Mouse (Mus musculus) kidney, embryonic 14.5 days (tissue): ENCODE results near the gene B3gnt4. TPM values are rescaled to one million over a fixed set of nuclear protein-coding genes. Genes with fewer than 3 reads are reported as not detected.

Experiments
- ATAC-seq: fragments of 200-750 bp; cut with Nextera tagmentation; 2 replicates; pipeline ENCODE4 v1.8.0; 2017; ENCODE audit warnings: moderate number of reproducible peaks, mild to moderate bottlenecking, moderate TSS enrichment, moderate library complexity; ENCODE audit not compliant: low FRiP score, low TSS enrichment
- H3K27ac ChIP-seq: fragments of 300-500 bp; sonication (generic); 2 replicates; pipeline ENCODE4 v1.5.1; 2014; ENCODE audit warnings: low read depth, mild to moderate bottlenecking, low read length, moderate library complexity, mixed read lengths
- H3K27me3 ChIP-seq: fragments of 300-500 bp; sonication (generic); 2 replicates; pipeline ENCODE4 v1.6.1; 2014; ENCODE audit warnings: mild to moderate bottlenecking, low read length; ENCODE audit not compliant: control insufficient read depth, insufficient read depth
- H3K36me3 ChIP-seq: fragments of 300-500 bp; sonication (generic); 2 replicates; pipeline ENCODE4 v1.6.1; 2014; ENCODE audit warnings: low read length, mixed read lengths; ENCODE audit not compliant: control insufficient read depth, insufficient read depth
- H3K4me1 ChIP-seq: fragments of 300-500 bp; sonication (generic); 2 replicates; pipeline ENCODE4 v1.6.1; 2014; ENCODE audit warnings: low read length, mixed read lengths; ENCODE audit not compliant: control insufficient read depth, insufficient read depth
- H3K4me2 ChIP-seq: fragments of 300-500 bp; sonication (generic); replicated peaks from 2 replicates; pipeline ENCODE4 v1.6.1; 2014; ENCODE audit warnings: low read depth, mild to moderate bottlenecking, low read length
- H3K4me3 ChIP-seq: fragments of 300-500 bp; sonication (generic); 2 replicates; pipeline ENCODE4 v1.5.1; 2014; ENCODE audit warnings: mild to moderate bottlenecking, low read length
- H3K9ac ChIP-seq: fragments of 300-500 bp; sonication (generic); 2 replicates; pipeline ENCODE4 v1.6.1; 2014; ENCODE audit warnings: low read depth, mild to moderate bottlenecking, low read length, moderate library complexity
- H3K9me3 ChIP-seq: fragments of 300-500 bp; sonication (generic); 2 replicates; pipeline ENCODE4 v1.6.1; 2016; ENCODE audit warnings: low read length; ENCODE audit not compliant: control insufficient read depth
- WGBS: fragments of 180-500 bp; shearing (Covaris S2); extraction: QIAGEN DNeasy Blood & Tissue Kit; methylation state at CpG from one replicate; pipeline ENCODE4 v1.1.7; 2014; 5-methylcytosine and 5-hydroxymethylcytosine counted together
- polyA plus RNA-seq: library from polyadenylated mRNA; unstranded; fragments of >200 nt; fragmentation: Nextera tagmentation; extraction: Ambion mirVana; gene quantifications from 2 replicates; pipeline ENCODE4 v1.2.1, GENCODE M21; 2014

The B3gnt4 gene
- polyA plus RNA-seq = 1.0 TPM in 1 of 2 replicates, not detected in the other

GRCm38 (mm10) chr5:123510160-123510559 is at the start of gene B3gnt4:
Gene B3gnt4, plus strand, starts transcription at chr5:123510460.
- Histone ChIP-seq H3K4me1 (no peaks in the 10 kb centered on the region), H3K4me3 (no peak within 1 kb of the TSS), H3K27ac (no peak within 1 kb of the TSS), H3K36me3 (peaks cover 4% of the 10 kb centered on the region; the same call in 1 of the 2 replicates), H3K9me3 (no peaks in the 10 kb centered on the region), H3K27me3 (peaks cover 13% of the 10 kb centered on the region), H3K4me2 (no peak within 1 kb of the TSS), H3K9ac (no peak within 1 kb of the TSS)
- WGBS = 83% methylated on average over 5 of the region's 5 CpGs
- no peak for ATAC-seq

GRCm38 (mm10) chr5:123461420-123461819 is 48.8 kb upstream of the B3gnt4 start:
- WGBS = 65% methylated on average over 5 of the region's 5 CpGs
- no peaks in the 10 kb centered on the region for H3K27me3 ChIP-seq

DNA sequence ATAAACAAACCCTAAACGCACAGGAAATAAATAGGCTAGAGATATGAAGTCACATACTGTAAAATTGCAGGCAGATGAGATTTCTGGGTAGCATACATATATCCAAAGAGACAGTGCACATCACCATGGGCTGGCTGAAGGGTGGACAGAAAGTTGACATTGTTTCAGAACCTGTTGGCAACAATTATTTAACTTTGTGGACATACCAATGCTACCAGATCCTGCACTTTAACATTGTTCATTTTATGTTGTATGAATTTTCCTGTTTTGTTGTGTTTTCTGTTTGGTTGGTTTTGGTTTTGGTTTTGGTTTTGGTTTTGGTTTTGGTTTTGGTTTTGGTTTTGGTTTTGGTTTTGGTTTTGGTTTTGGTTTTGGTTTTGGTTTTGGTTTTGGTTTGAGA is 45.6 kb upstream of the B3gnt4 start:
- 74% methylated on average over 1 of the region's 1 CpGs for WGBS
- Histone ChIP-seq H3K9me3 (no peaks in the 10 kb centered on the region), H3K36me3 (no peaks in the 10 kb centered on the region), H3K9ac (no peak overlapping the region), H3K4me3 (no peak overlapping the region), H3K4me2 (no peak overlapping the region), H3K27me3 (no peaks in the 10 kb centered on the region), H3K4me1 (no peaks in the 10 kb centered on the region), H3K27ac (no peak overlapping the region)
- ATAC-seq = no peak

More at GRCm38 (mm10) chr5:123461420-123461819, 48.8 kb upstream of the B3gnt4 start:
- Histone ChIP-seq H3K9ac (no peak overlapping the region), H3K4me2 (no peak overlapping the region), H3K4me3 (no peak overlapping the region), H3K9me3 (no peaks in the 10 kb centered on the region), H3K4me1 (no peaks in the 10 kb centered on the region), H3K36me3 (peaks cover 6% of the 10 kb centered on the region; the same call in 1 of the 2 replicates), H3K27ac (no peak overlapping the region)
- no peak for ATAC-seq

DNA sequence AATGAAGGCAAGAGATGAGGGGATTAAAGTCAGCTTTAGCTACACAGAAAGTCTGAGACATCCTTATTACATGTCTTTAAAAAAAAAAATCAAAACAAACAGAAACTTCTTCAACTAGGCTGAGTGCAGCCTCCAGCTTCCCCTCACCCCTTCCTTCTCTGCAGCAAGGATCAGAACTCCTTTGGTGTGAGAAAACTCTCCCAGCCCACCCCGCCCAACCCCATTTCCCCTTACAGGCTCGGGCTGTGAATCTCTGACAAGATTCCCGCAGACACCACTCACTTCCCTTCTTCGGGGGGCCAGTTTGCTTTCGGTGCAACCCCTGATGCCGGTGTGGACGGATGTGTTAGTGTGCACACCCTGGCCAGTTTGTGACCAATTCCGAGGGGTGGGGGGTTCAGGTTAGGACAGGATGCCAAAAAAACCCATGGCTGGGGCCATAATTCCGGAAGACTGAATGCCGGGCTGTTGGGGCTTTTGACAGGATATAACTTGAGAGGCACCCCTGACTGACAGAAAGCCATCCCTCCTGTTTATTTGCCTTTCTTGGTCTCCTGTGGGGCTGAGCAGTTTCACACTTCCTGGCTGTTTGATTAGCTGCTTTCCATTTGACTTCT is 39.4 kb upstream of the B3gnt4 start:
- no peak overlapping the region for H3K27ac ChIP-seq
- 7% methylated on average over 10 of the region's 10 CpGs for WGBS

DNA sequence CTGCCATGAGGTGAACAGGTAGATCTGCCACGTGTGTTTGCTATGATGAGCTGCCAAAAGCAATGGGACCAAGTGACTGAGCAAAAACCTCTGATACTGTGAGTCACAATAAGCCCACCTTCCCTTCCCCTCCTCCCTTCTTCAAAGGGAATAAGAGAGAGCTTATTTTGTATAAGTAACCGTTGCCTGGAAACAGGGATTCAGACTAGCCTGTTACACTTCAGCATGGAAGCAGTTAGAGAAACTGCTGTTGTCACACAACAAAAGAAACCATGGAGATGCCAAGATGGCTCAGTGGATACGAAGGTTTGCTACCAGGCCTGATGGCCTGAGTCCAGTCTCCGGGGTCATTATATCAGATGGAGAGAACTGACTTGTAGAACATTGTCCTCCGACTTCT is 36.4 kb upstream of the B3gnt4 start:
- WGBS = 88% methylated on average over 5 of the region's 5 CpGs

More for the DNA sequence above, 39.4 kb upstream of the B3gnt4 start:
- Histone ChIP-seq H3K4me2 (peak overlapping the region; percentile 33), H3K27me3 (no peaks in the 10 kb centered on the region), H3K9me3 (no peaks in the 10 kb centered on the region), H3K4me3 (no peak overlapping the region; the same call in 1 of the 2 replicates), H3K9ac (no peak overlapping the region), H3K4me1 (peaks cover 5% of the 10 kb centered on the region; the same call in 1 of the 2 replicates), H3K36me3 (no peaks in the 10 kb centered on the region)
- ATAC-seq = no peak

DNA sequence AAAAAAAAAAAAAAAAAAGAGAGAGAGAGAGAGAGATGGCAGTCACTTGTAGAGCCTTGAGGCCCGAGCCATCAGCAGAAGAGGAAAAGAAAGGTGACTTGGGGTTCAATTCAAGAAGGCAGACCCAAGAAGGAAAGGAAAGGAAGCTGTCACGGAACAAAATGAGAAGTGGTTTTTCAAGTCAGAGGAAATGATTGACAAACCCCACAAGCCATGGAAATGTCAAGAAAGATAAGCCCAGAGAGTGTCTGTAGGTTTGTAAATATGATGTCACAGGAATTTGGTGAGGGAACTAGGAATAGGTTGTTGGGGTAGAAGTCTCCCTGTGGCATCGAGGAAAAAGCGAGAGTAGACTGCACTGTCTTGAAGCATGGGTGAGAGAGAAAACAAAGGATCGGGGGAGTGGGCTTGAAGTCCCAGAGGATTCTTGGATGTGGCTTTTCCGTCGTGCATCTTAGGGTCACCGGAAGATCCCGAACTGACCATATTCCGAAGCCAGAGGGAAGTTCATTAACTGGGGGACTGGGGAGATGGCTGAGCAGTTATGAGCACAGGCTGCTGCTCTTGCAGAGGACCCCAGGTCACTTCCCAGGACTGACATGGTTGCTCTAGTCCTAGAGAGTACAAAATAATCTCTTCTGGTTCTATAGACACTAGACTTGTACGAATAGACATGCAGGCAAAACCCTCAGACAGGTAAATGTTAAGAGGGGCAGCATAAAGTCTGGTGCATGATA is 22.4 kb upstream of the B3gnt4 start:
- 83% methylated on average over 11 of the region's 11 CpGs for WGBS

More for the DNA sequence above, 36.4 kb upstream of the B3gnt4 start:
- no peaks in the 10 kb centered on the region for H3K9me3 ChIP-seq
- no peak overlapping the region for H3K4me2 ChIP-seq
- no peak overlapping the region for H3K4me3 ChIP-seq
- no peaks in the 10 kb centered on the region for H3K36me3 ChIP-seq
- H3K27ac ChIP-seq = no peak overlapping the region
- no peak overlapping the region for H3K9ac ChIP-seq
- peaks cover 5% of the 10 kb centered on the region; the same call in 1 of the 2 replicates for H3K4me1 ChIP-seq
- ATAC-seq = no peak
- H3K27me3 ChIP-seq = no peaks in the 10 kb centered on the region

GRCm38 (mm10) chr5:123489112-123489785 is 21.0 kb upstream of the B3gnt4 start, which contains the start of the genes Lrrc43 and Il31:
Gene Lrrc43, plus strand, starts transcription at chr5:123489305.
Gene Il31, minus strand, starts transcription at chr5:123489489.
- H3K9me3 ChIP-seq = no peaks in the 10 kb centered on the region
- no peak within 1 kb of the TSS for H3K27ac ChIP-seq
- H3K36me3 ChIP-seq = no peaks in the 10 kb centered on the region
- no peak within 1 kb of the TSS for H3K4me3 ChIP-seq
- H3K9ac ChIP-seq = peak within 1 kb of the TSS; percentile 18; the same call in 1 of the 2 replicates
- H3K27me3 ChIP-seq = no peaks in the 10 kb centered on the region
- H3K4me1 ChIP-seq = 0 out of 2 replicates have a peak, but pooled peaks cover 4% of the 10 kb centered on the region
- peak; percentile 55 for ATAC-seq
- H3K4me2 ChIP-seq = peak within 1 kb of the TSS; percentile 39
- 10% methylated on average over 25 of the region's 25 CpGs for WGBS

More for the DNA sequence above, 22.4 kb upstream of the B3gnt4 start:
- Histone ChIP-seq H3K27ac (no peak overlapping the region), H3K27me3 (no peaks in the 10 kb centered on the region), H3K9ac (no peak overlapping the region), H3K4me3 (no peak overlapping the region), H3K36me3 (no peaks in the 10 kb centered on the region), H3K4me2 (no peak overlapping the region), H3K9me3 (no peaks in the 10 kb centered on the region), H3K4me1 (0 out of 2 replicates have a peak, but pooled peaks cover 4% of the 10 kb centered on the region)
- ATAC-seq = no peak

DNA sequence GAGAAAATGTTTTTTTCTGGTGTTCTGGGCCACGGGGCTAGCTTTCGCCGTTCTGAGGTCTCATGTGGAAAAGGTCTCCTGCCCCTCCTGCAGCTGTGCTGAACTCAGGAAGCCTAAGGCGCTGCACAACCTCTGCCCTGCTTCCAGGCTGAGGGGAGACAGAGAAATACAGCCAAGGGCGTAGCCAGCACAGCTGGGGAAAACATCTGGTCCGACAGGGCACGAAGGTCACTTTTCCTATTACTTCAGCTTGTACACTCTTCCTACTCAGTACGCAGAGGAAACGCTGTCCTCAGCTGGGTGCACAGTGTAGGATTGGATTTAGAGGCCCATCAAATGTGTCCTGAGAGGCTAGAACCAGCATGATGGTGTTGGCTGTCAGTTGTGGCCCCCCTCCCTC is 20.3 kb upstream of the B3gnt4 start:
- Histone ChIP-seq H3K4me2 (no peak overlapping the region), H3K9ac (peak overlapping the region; percentile 18; the same call in 1 of the 2 replicates), H3K4me3 (no peak overlapping the region), H3K9me3 (no peaks in the 10 kb centered on the region), H3K36me3 (no peaks in the 10 kb centered on the region), H3K27ac (no peak overlapping the region), H3K4me1 (0 out of 2 replicates have a peak, but pooled peaks cover 4% of the 10 kb centered on the region), H3K27me3 (no peaks in the 10 kb centered on the region)
- ATAC-seq = no peak
- WGBS = 37% methylated on average over 9 of the region's 9 CpGs
